Mouse (Mus musculus): Measurements from ENCODE around the gene Gm11273. TPM values are rescaled to one million over a fixed set of nuclear protein-coding genes. Genes with fewer than 3 reads are reported as not detected.

The Gm11273 gene
- not detected for polyA plus RNA-seq (2014; fragmentation: Illumina TruSeq; extraction: RNeasy Lipid Tissue Mini Kit (QIAGEN cat#74804); ENCODE audit: low read depth, low replicate concordance)

DNA sequence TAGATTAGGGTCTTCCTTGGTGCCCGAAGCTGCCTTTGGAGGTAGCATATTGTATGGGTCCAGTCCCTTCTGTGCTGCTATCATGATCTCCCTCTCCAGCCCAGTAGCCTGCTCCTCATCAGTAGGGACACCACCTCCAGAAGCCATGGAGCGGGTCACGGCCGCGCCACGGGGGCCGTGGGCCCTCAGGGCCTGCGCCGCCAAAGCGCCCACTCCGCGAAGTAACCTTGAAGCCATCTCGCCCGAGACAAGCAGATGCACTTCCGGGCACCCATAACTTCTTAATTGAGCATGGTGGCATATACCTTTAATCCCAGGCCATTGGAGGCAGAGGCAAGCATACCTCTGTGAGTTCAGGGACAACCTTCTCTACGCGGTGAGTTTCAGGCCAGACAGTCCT, at the start of gene Gm11273:
Gm11273 (minus strand) TSS at position 237 of the 400 bp plus-strand sequence.

DNA sequence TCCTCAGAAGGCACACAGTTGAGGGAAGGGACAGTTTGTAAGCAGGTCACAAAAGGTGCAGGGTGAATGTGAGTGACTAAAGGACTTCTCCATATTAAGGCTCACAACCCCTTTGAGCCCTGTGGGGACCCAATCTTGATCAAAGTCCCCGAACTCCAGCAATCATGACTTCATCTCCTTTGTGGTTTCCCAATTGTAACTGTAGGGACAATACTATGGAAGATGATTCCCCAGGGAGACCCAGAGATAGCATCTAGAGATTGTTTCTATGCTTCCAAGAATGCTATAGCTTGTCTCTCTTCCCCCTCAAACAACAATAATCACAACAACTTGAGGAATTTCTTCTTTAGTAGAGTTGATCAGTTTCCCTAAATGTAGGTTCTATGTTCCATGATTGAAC, 41.5 kb upstream of the Gm11273 start, which contains the start of gene Olfr1366:
Olfr1366 (minus strand) TSS at position 101 of the 400 bp plus-strand sequence.

DNA sequence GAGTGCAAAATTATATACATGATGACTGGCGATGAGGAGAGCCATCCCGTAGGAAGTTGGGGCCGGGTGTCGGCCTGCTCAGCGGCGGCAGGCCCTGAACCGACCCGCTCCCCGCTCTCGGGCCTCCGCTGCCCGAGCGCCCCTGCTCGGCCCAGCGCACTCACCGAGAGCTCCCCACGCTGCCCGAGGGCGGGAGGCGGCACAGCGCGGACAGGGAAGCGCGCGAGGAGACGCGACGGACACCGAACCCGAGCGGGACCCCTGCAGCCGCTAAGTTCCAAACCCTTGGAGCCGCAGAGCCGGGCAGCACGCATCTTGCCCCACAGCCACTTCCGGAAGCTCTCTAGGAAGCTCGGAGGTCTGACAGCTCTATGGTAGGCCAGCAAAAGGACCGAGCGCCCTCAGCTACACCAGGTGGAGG, 29.6 kb upstream of the Gm11273 start, which contains the start of gene Zkscan8:
Zkscan8 (minus strand) TSS at position 340 of the 421 bp plus-strand sequence.

DNA sequence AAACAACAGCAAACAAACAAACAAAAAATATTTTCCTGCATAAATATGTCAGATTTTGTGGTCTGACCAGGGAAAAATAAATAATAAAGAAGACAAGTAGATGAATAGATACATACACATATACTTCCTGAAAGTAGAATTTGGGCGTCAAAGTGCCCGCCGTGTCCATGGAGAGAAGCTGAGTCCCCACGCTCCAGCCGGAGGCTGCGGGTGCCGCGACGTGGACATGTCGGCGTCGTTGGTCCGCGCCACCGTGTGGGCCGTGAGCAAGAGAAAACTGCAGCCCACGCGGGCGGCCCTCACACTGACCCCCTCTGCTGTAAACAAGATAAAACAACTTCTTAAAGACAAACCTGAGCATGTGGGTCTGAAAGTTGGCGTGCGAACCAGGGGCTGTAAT, 6.1 kb downstream of the Gm11273 start, which contains the start of gene AK157302:
AK157302 (plus strand) TSS at position 144 of the 400 bp plus-strand sequence.

DNA sequence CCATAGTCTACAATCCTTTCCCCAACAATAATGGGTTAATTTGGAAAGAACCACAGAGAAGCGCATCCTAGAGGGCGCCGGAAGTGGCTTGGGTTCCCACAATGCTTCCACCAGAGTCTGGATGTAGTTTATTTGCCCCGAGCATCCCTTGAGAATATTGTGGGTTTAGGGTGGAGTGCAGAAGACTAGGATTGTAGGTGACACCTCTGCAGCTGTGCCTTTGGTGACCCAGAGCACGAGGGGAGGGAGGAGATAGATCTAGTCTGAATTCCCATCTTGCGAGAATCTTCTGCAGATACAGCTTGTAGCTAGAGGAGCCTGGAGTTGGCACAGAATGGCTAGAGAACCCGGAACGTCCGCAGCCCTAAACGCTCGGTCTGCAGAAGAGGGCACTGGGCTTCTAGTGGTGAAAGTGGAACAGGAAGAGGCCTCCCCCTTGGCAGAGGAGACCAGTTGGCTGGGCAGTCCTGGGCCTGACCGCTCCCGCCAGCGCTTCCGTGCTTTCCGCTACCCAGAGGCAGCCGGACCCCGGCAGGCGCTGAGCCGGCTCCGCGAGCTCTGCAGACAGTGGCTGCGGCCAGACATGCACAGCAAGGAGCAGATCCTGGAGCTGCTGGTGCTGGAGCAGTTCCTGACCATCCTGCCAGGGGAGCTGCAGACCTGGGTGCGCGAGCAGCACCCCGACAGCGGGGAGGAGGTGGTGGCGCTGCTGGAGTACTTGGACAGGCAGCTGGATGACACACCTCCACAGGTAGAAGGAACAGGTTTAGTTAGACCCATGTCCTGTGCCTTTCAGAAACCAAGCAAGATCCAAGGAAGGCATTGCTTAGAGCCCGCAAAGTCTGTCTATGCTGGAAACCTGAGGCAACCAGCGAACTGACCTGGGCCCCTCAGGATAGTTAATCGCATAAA, 22.2 kb downstream of the Gm11273 start, which contains the start of the genes Zkscan4 and Gm10065:
Zkscan4 (plus strand) TSS at position 149 of the 912 bp plus-strand sequence.
Gm10065 (minus strand) TSS at position 683 of the 912 bp plus-strand sequence.

DNA sequence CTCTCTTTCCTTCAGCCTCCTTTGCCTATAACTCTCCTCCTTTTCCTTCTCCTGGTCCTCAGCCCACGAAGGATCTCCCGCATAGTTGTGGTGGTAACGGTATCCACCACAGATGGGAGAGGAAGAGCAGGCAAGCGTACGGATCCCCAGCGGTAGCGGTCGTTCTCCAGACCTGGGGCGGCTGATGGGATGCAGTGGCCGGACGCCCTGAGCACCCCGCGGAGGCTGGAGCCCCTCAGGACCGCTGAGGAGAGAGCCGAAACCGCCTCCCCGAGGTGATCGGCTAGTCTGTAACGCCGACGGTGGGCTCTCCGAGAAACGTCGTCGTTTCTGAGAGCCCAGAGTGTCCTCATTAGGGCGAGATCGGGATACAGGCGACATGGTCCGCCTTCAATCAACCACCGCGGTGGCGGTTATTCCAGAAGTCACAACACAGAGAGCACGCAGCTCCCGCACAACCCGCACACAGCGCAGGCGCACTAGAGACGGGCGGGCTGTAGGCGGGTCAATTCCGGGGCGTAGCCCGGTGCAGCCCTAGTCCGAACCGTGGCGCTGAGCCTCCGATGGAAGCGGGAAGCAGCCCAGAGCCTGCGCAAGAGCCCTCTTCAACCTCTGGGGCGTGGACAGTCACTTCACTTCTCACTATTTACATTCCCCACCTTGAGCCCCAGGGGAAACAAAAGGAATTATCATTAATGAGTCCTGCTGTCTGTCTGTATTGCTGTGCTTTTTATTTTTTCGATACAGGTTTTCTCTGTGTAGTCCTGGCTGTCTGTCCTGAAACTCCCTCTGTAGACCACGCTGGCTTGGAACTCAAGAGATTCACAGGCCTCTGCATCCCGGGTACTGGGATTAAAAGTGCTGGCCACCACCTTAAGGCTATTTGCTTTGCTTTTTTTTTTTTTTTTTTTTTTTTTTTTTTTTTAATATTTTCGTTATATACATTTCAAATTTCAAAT, 32.9 kb downstream of the Gm11273 start, which contains the start of gene Nkapl:
Nkapl (minus strand) TSS at position 449 of the 959 bp plus-strand sequence.

DNA sequence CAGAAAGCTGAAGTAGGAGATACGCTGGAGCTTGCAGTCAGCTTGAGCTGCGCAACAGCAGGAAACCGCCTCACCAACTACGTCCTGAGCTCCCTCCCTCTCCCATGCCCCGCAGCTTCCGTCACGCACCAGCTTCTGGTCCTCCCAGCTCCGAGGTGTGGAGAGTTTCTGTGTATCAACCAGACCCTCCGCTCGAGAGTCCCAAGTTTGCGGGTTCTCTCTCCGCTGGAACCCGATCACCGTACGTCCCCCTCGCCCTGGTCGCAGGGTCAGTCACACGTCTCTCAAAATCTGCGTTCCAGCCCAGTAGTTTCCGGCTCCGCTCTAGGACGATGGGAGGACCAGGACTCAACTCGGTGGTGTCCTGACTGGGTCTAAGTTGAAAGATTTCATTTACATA, 47.8 kb downstream of the Gm11273 start, which contains the start of gene Zscan26:
Zscan26 (minus strand) TSS at position 282 of the 400 bp plus-strand sequence.

Other genes starting within 250 kb of the Gm11273 start
- not detected for gene Gpx5, start 208.7 kb downstream of the Gm11273 start, polyA plus RNA-seq (2014; fragmentation: Illumina TruSeq; extraction: RNeasy Lipid Tissue Mini Kit (QIAGEN cat#74804); ENCODE audit: low read depth, low replicate concordance)
- 1.6 TPM for gene Gpx6, start 189.3 kb downstream of the Gm11273 start, polyA plus RNA-seq (2014; fragmentation: Illumina TruSeq; extraction: RNeasy Lipid Tissue Mini Kit (QIAGEN cat#74804); ENCODE audit: low read depth, low replicate concordance)
- gene Olfr1367, start 154.5 kb downstream of the Gm11273 start, polyA plus RNA-seq (2014; fragmentation: Illumina TruSeq; extraction: RNeasy Lipid Tissue Mini Kit (QIAGEN cat#74804); ENCODE audit: low read depth, low replicate concordance) = not detected
- 8.6 TPM for gene Zscan12, start 138.6 kb downstream of the Gm11273 start, polyA plus RNA-seq (2014; fragmentation: Illumina TruSeq; extraction: RNeasy Lipid Tissue Mini Kit (QIAGEN cat#74804); ENCODE audit: low read depth, low replicate concordance)
- gene Zkscan3, start 98.7 kb downstream of the Gm11273 start, polyA plus RNA-seq (2014; fragmentation: Illumina TruSeq; extraction: RNeasy Lipid Tissue Mini Kit (QIAGEN cat#74804); ENCODE audit: low read depth, low replicate concordance) = 52.6 TPM
- 0.87 TPM for gene Pgbd1, start 60.4 kb downstream of the Gm11273 start, polyA plus RNA-seq (2014; fragmentation: Illumina TruSeq; extraction: RNeasy Lipid Tissue Mini Kit (QIAGEN cat#74804); ENCODE audit: low read depth, low replicate concordance)
- 59.3 TPM for gene Zscan26, start 47.7 kb downstream of the Gm11273 start, polyA plus RNA-seq (2014; fragmentation: Illumina TruSeq; extraction: RNeasy Lipid Tissue Mini Kit (QIAGEN cat#74804); ENCODE audit: low read depth, low replicate concordance)
- gene Nkapl, start 32.9 kb downstream of the Gm11273 start, polyA plus RNA-seq (2014; fragmentation: Illumina TruSeq; extraction: RNeasy Lipid Tissue Mini Kit (QIAGEN cat#74804); ENCODE audit: low read depth, low replicate concordance) = 0.90 TPM
- 0.87 TPM for gene Zkscan4, start 22.5 kb downstream of the Gm11273 start, polyA plus RNA-seq (2014; fragmentation: Illumina TruSeq; extraction: RNeasy Lipid Tissue Mini Kit (QIAGEN cat#74804); ENCODE audit: low read depth, low replicate concordance)
- not detected for gene Gm10065, start 22.0 kb downstream of the Gm11273 start, polyA plus RNA-seq (2014; fragmentation: Illumina TruSeq; extraction: RNeasy Lipid Tissue Mini Kit (QIAGEN cat#74804); ENCODE audit: low read depth, low replicate concordance)
- 0.85 TPM for gene AK157302, start 6.2 kb downstream of the Gm11273 start, polyA plus RNA-seq (2014; fragmentation: Illumina TruSeq; extraction: RNeasy Lipid Tissue Mini Kit (QIAGEN cat#74804); ENCODE audit: low read depth, low replicate concordance)
- gene Zkscan8, start 29.7 kb upstream of the Gm11273 start, polyA plus RNA-seq (2014; fragmentation: Illumina TruSeq; extraction: RNeasy Lipid Tissue Mini Kit (QIAGEN cat#74804); ENCODE audit: low read depth, low replicate concordance) = 9.3 TPM
- not detected for gene Olfr1366, start 41.4 kb upstream of the Gm11273 start, polyA plus RNA-seq (2014; fragmentation: Illumina TruSeq; extraction: RNeasy Lipid Tissue Mini Kit (QIAGEN cat#74804); ENCODE audit: low read depth, low replicate concordance)
- not detected for gene Olfr1535, start 58.5 kb upstream of the Gm11273 start, polyA plus RNA-seq (2014; fragmentation: Illumina TruSeq; extraction: RNeasy Lipid Tissue Mini Kit (QIAGEN cat#74804); ENCODE audit: low read depth, low replicate concordance)
- not detected for gene Olfr1364, start 80.3 kb upstream of the Gm11273 start, polyA plus RNA-seq (2014; fragmentation: Illumina TruSeq; extraction: RNeasy Lipid Tissue Mini Kit (QIAGEN cat#74804); ENCODE audit: low read depth, low replicate concordance)
- not detected for gene Olfr1362, start 112.6 kb upstream of the Gm11273 start, polyA plus RNA-seq (2014; fragmentation: Illumina TruSeq; extraction: RNeasy Lipid Tissue Mini Kit (QIAGEN cat#74804); ENCODE audit: low read depth, low replicate concordance)
- not detected for gene Olfr11, start 141.1 kb upstream of the Gm11273 start, polyA plus RNA-seq (2014; fragmentation: Illumina TruSeq; extraction: RNeasy Lipid Tissue Mini Kit (QIAGEN cat#74804); ENCODE audit: low read depth, low replicate concordance)
- not detected for gene Olfr1361, start 162.0 kb upstream of the Gm11273 start, polyA plus RNA-seq (2014; fragmentation: Illumina TruSeq; extraction: RNeasy Lipid Tissue Mini Kit (QIAGEN cat#74804); ENCODE audit: low read depth, low replicate concordance)
- not detected for gene Olfr1360, start 176.0 kb upstream of the Gm11273 start, polyA plus RNA-seq (2014; fragmentation: Illumina TruSeq; extraction: RNeasy Lipid Tissue Mini Kit (QIAGEN cat#74804); ENCODE audit: low read depth, low replicate concordance)
- gene Olfr1359, start 196.7 kb upstream of the Gm11273 start, polyA plus RNA-seq (2014; fragmentation: Illumina TruSeq; extraction: RNeasy Lipid Tissue Mini Kit (QIAGEN cat#74804); ENCODE audit: low read depth, low replicate concordance) = not detected
- not detected for gene Hist1h2bl, start 214.7 kb upstream of the Gm11273 start, polyA plus RNA-seq (2014; fragmentation: Illumina TruSeq; extraction: RNeasy Lipid Tissue Mini Kit (QIAGEN cat#74804); ENCODE audit: low read depth, low replicate concordance)
- gene Hist1h2ai, start 215.0 kb upstream of the Gm11273 start, polyA plus RNA-seq (2014; fragmentation: Illumina TruSeq; extraction: RNeasy Lipid Tissue Mini Kit (QIAGEN cat#74804); ENCODE audit: low read depth, low replicate concordance) = not detected
- not detected for gene Hist1h3h, start 216.2 kb upstream of the Gm11273 start, polyA plus RNA-seq (2014; fragmentation: Illumina TruSeq; extraction: RNeasy Lipid Tissue Mini Kit (QIAGEN cat#74804); ENCODE audit: low read depth, low replicate concordance)
- gene Hist1h2bm, start 220.6 kb upstream of the Gm11273 start, polyA plus RNA-seq (2014; fragmentation: Illumina TruSeq; extraction: RNeasy Lipid Tissue Mini Kit (QIAGEN cat#74804); ENCODE audit: low read depth, low replicate concordance) = not detected
- gene Hist1h4j, start 233.6 kb upstream of the Gm11273 start, polyA plus RNA-seq (2014; fragmentation: Illumina TruSeq; extraction: RNeasy Lipid Tissue Mini Kit (QIAGEN cat#74804); ENCODE audit: low read depth, low replicate concordance) = 0.58 TPM
- gene Hist1h4k, start 249.1 kb upstream of the Gm11273 start, polyA plus RNA-seq (2014; fragmentation: Illumina TruSeq; extraction: RNeasy Lipid Tissue Mini Kit (QIAGEN cat#74804); ENCODE audit: low read depth, low replicate concordance) = not detected

Data from liver, adult 10 weeks (tissue).